Mouse (Mus musculus) liver, embryonic 14.5 days (tissue): ENCODE results near the gene F9. TPM values are rescaled to one million over a fixed set of nuclear protein-coding genes. Genes with fewer than 3 reads are reported as not detected.

ENCODE experiments used
- ATAC-seq: fragments of 200-750 bp; cut with Nextera tagmentation; 2 replicates; pipeline ENCODE4 v1.8.0; 2017; ENCODE audit warnings: moderate number of reproducible peaks, mild to moderate bottlenecking, moderate library complexity; ENCODE audit not compliant: insufficient read depth
- DNase-seq, 3 experiments: peaks; one replicate each; pipeline ENCODE4 v3.0.0-alpha.2; 2012 to 2013; ENCODE audit warnings: low read depth in 3 of 3, low spot score in 3 of 3
- H3K27ac ChIP-seq: fragments of 300-500 bp; sonication (generic); 2 replicates; pipeline ENCODE4 v1.5.1; 2014; ENCODE audit warnings: moderate library complexity, mild to moderate bottlenecking, control low read depth, inconsistent platforms
- H3K27me3 ChIP-seq: fragments of 300-500 bp; sonication (generic); 2 replicates; pipeline ENCODE4 v1.6.1; 2014; ENCODE audit warnings: mild to moderate bottlenecking, low read length, moderate library complexity; ENCODE audit not compliant: control insufficient read depth, insufficient read depth
- H3K36me3 ChIP-seq: fragments of 300-500 bp; sonication (generic); replicated peaks from 2 replicates; pipeline ENCODE4 v1.6.1; 2014; ENCODE audit warnings: low read depth; ENCODE audit not compliant: control insufficient read depth, insufficient read depth
- H3K4me1 ChIP-seq, 2 experiments: fragments of 200-500 bp in 1 of 2; fragments of 300-500 bp in 1 of 2; sonication (generic) in 1 of 2; replicated peaks; 2 replicates each; pipeline ENCODE4 v1.6.1; 2012 to 2014; ENCODE audit warnings: antibody characterized with exemption in 1 of 2, inconsistent platforms in 1 of 2, low read length in 1 of 2; ENCODE audit not compliant: control insufficient read depth in 2 of 2, insufficient read depth in 2 of 2
- H3K4me2 ChIP-seq: fragments of 300-500 bp; sonication (generic); 2 replicates; pipeline ENCODE4 v1.6.1; 2014; ENCODE audit warnings: low read depth, mild to moderate bottlenecking, control low read depth, moderate library complexity
- H3K4me3 ChIP-seq, 2 experiments: fragments of 200-500 bp in 1 of 2; fragments of 300-500 bp in 1 of 2; sonication (generic) in 1 of 2; 2 replicates each; pipeline ENCODE4 v1.5.1; 2012 to 2014; ENCODE audit warnings: low read depth in 2 of 2, low read length in 2 of 2, mild to moderate bottlenecking in 2 of 2, control low read depth in 1 of 2, inconsistent platforms in 1 of 2, moderate library complexity in 1 of 2; ENCODE audit not compliant: insufficient read depth in 1 of 2
- H3K9ac ChIP-seq: fragments of 300-500 bp; sonication (generic); replicated peaks from 2 replicates; pipeline ENCODE4 v1.6.1; 2014; ENCODE audit warnings: mild to moderate bottlenecking, control low read depth, moderate library complexity
- H3K9me3 ChIP-seq: fragments of 300-500 bp; sonication (generic); 2 replicates; pipeline ENCODE4 v1.6.1; 2016; ENCODE audit warnings: low read length, mixed read lengths; ENCODE audit not compliant: control insufficient read depth
- CTCF ChIP-seq: IDR thresholded peaks from 2 replicates; pipeline ENCODE4 v1.5.1; 2016; ENCODE audit warnings: antibody characterized with exemption, low read depth, control low read depth
- EP300 ChIP-seq: IDR thresholded peaks from 2 replicates; pipeline ENCODE4 v1.6.1; 2016; ENCODE audit warnings: antibody characterized with exemption, low read depth
- WGBS: fragments of 180-500 bp; shearing (Covaris S2); extraction: QIAGEN DNeasy Blood & Tissue Kit; methylation state at CpG from one replicate; pipeline ENCODE4 v1.1.7; 2014; ENCODE audit not compliant: insufficient replicate concordance; 5-methylcytosine and 5-hydroxymethylcytosine counted together
- polyA plus RNA-seq, 2 experiments: library from polyadenylated mRNA; depleted of rRNA in 1 of 2; stranded (reverse) in 1 of 2; unstranded in 1 of 2; fragments of >200 nt; fragmentation: Nextera tagmentation in 1 of 2; extraction: Ambion mirVana in 1 of 2; gene quantifications; 2 replicates each; pipeline versions ENCODE4 v1.2.1 to v1.2.3; 2012 to 2014

F9 gene
- polyA plus RNA-seq, 2 experiments, result 1.5 to 1.8 TPM

GRCm38 (mm10) chrX:60055185-60055584 is 55.9 kb downstream of the F9 start:
- no peak for DNase-seq
- no peaks in the 10 kb centered on the region for H3K27me3 ChIP-seq
- H3K4me1 ChIP-seq, result no peaks in the 10 kb centered on the region
- H3K4me2 ChIP-seq, result no peak overlapping the region
- no peak for ATAC-seq
- no peaks in the 10 kb centered on the region for H3K9me3 ChIP-seq
- TF ChIP-seq EP300 (no peak), CTCF (no peak)
- H3K4me3 ChIP-seq, result no peak overlapping the region
- no peak overlapping the region for H3K9ac ChIP-seq
- 68% methylated on average over 9 of the region's 9 CpGs for WGBS
- no peak overlapping the region for H3K27ac ChIP-seq
- H3K36me3 ChIP-seq, result no peaks in the 10 kb centered on the region

- H3K4me3 ChIP-seq, result no peak overlapping the region
- no peak overlapping the region for H3K4me2 ChIP-seq
- H3K4me1 ChIP-seq, result no peaks in the 10 kb centered on the region
- no peak for DNase-seq
- no peak for TF ChIP-seq EP300
- no peak for TF ChIP-seq CTCF
- no peaks in the 10 kb centered on the region for H3K27me3 ChIP-seq
- 46% methylated on average over 1 of the region's 1 CpGs for WGBS
- no peak for ATAC-seq
- H3K9ac ChIP-seq, result no peak overlapping the region
- no peaks in the 10 kb centered on the region for H3K36me3 ChIP-seq
- H3K9me3 ChIP-seq, result no peaks in the 10 kb centered on the region
- H3K27ac ChIP-seq, result no peak overlapping the region
Measured at GRCm38 (mm10) chrX:60075359-60075758, 76.1 kb downstream of the F9 start.

Other genes starting within 250 kb of the F9 start
- 0.01 and 0.02 TPM in 2 replicates for gene Mcf2, start 179.6 kb downstream of the F9 start, polyA plus RNA-seq (2012; rRNA removed)
- gene Mcf2, start 179.6 kb downstream of the F9 start, polyA plus RNA-seq (2014; fragmentation: Nextera tagmentation; extraction: Ambion mirVana), result 0.04 and 0.08 TPM in 2 replicates